Mouse (Mus musculus): Measurements from ENCODE around the gene Slc43a2.

The Slc43a2 gene

GRCm38 (mm10) chr11:75531469-75532242, at the start of gene Slc43a2:
Gene Slc43a2 (plus strand): TSS chr11:75531694.
- peak; percentile 95 for DNase-seq (ENCODE audit: extremely low read depth, insufficient read length, low spot score)

GRCm38 (mm10) chr11:75486192-75486591, 45.3 kb upstream of the Slc43a2 start:
- DNase-seq (ENCODE audit: extremely low read depth, insufficient read length, low spot score): no peak

GRCm38 (mm10) chr11:75486601-75487285, 44.8 kb upstream of the Slc43a2 start, which contains the start of gene Prpf8:
Gene Prpf8 (plus strand): TSS chr11:75486816.
- peak; percentile 96 for DNase-seq (ENCODE audit: extremely low read depth, insufficient read length, low spot score)

DNA sequence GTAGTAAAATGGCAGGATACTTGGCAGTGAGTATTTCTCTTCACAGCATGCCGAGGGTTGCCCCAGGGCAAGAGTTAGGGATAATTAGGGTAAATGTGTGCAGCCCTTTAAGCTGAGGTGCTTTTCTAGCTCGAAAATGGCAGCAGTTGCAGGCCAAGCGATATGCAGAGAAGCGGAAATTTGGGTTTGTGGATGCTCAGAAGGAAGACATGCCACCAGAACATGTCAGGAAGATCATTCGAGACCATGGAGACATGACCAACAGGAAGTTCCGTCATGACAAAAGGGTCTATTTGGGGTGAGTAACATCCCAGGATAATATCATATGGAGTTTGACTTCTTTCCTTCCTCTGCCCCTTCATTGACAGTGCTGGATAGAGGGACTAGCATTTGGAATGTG, 44.0 kb upstream of the Slc43a2 start:
- DNase-seq (ENCODE audit: extremely low read depth, insufficient read length, low spot score): no peak

GRCm38 (mm10) chr11:75494296-75495049, 37.0 kb upstream of the Slc43a2 start:
- DNase-seq (ENCODE audit: extremely low read depth, insufficient read length, low spot score): no peak

DNA sequence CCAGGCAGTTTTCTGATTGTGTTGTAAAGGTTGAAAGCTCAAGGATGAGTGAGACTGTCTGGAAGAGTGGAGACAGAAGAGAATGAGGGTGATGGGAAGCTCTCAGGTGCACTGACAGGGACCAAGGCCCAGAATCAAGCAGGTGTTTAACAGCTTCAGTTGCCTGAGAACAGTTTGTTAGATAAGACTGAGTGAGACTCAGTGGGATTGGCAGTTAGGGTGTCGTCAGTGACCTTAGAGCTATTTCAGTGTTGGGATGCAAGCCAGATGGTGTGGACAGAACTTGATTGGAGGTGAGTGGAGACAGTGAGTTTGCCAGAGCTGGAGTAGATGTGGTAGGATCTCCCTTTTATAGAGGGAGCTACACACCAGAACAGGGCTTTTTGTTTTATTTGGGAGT, 33.4 kb upstream of the Slc43a2 start:
- no peak for DNase-seq (ENCODE audit: extremely low read depth, insufficient read length, low spot score)

DNA sequence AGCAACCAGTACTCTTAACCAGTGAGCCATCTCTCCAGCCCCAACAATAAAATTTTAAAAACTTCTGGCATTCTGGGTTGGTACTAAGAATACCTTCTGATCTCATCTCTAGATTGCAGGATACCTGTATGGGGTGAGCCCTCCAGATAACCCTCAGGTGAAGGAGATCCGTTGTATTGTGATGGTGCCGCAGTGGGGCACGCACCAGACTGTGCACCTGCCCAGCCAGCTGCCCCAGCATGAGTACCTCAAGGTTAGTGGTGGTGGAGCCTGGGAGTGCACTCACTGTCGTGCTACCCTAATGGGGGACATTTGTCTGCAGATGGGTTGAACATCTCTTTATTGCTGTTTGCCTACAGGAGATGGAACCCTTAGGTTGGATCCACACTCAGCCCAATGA, 23.3 kb upstream of the Slc43a2 start:
- no peak for DNase-seq (ENCODE audit: extremely low read depth, insufficient read length, low spot score)

DNA sequence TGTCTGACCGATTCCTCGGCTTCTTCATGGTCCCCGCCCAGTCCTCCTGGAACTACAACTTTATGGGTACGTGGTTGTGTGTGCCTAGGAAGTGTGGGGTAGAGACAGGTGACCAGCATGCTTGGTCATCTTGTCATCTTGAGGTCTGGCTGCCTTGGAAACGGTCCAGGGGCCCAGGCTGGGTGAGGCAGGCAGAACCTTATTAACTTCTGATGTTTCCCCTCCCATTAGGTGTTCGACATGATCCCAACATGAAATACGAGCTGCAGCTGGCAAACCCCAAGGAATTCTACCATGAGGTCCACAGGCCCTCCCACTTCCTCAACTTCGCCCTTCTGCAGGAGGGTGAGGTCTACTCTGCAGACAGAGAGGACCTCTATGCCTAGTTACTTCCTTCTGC, 22.6 kb upstream of the Slc43a2 start:
- peak; percentile 38 for DNase-seq (ENCODE audit: extremely low read depth, insufficient read length, low spot score)

- DNase-seq (ENCODE audit: extremely low read depth, insufficient read length, low spot score): peak; percentile 85
These were observed 21.5 kb upstream of the Slc43a2 start, which contains the start of gene Rilp for GRCm38 (mm10) chr11:75509741-75510626. Gene Rilp (plus strand): TSS chr11:75510094.

DNA sequence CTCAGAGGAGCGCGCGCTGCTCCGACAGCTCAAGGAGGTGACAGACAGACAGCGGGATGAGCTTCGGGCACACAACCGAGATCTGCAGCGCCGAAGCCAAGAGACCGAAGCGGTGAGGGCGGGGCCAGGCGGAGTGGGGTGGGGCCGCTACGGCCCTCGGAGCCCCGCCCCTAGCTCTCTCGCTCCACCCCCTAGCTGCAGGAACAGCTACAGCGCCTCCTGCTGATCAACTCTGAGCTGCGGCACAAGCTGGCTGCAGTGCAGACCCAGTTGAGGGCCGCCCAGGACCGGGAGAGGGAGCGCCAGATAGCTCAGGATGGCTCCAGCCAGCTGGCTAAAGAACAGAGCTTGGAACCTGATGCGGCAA, 20.9 kb upstream of the Slc43a2 start:
- peak; percentile 91 for DNase-seq (ENCODE audit: extremely low read depth, insufficient read length, low spot score)

- no peak for DNase-seq (ENCODE audit: extremely low read depth, insufficient read length, low spot score)
These were observed 20.3 kb upstream of the Slc43a2 start for GRCm38 (mm10) chr11:75511213-75511612.

DNA sequence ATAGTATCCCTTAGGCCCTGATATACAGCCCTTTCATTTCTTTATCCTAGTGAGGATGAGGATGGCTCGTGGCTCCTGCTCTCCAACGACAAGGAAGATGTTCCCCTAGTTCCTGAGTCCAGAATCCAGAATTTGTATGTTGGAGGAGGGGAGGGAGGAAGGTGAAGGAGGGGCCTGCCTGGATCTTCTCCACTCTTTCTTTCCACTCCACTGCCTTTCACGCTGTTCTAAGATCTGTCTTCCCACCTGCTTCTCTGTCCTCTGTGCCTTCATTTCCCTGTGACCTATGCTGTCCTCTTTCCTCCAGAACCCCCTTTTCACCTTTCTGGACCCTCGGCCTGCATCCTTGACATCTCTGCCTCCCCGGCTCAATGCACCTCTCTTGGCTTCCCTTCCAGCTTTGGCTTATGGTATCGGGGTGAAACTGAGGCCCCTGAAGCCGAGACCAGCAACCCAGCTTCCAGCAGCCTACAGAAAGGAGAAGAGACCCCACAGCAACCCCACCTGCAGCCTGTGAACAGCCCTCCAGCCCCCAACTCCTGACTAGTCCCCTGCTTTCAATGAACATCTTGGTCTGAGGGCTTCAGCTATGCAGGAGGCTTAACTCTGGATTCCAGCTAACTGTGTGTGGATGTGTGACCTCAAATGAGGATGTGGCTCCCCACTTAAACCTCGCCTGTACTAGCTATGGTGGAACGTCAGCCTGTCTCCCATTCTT, 19.0 kb upstream of the Slc43a2 start:
- no peak for DNase-seq (ENCODE audit: extremely low read depth, insufficient read length, low spot score)

GRCm38 (mm10) chr11:75513336-75513735, 18.2 kb upstream of the Slc43a2 start, which contains the start of gene Scarf1:
Gene Scarf1 (plus strand): TSS chr11:75513540.
- DNase-seq (ENCODE audit: extremely low read depth, insufficient read length, low spot score): no peak

DNA sequence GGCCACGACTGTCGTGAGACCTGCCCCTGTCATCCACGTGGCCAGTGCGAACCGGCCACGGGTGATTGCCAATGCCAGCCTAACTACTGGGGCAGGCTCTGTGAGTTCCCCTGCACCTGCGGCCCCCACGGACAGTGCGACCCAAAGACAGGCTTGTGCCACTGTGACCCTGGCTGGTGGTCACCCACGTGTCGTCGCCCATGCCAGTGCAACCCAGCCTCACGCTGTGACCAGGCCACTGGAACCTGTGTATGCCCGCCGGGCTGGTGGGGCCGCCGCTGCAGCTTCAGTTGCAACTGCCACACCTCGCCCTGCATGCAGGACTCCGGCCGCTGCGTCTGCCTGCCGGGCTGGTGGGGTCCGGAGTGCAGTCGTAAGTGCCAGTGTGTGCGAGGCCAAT, 16.3 kb upstream of the Slc43a2 start:
- no peak for DNase-seq (ENCODE audit: extremely low read depth, insufficient read length, low spot score)

- DNase-seq (ENCODE audit: extremely low read depth, insufficient read length, low spot score): no peak
These were observed 11.5 kb upstream of the Slc43a2 start for GRCm38 (mm10) chr11:75519834-75520633.

GRCm38 (mm10) chr11:75521609-75522008, 9.9 kb upstream of the Slc43a2 start:
- DNase-seq (ENCODE audit: extremely low read depth, insufficient read length, low spot score): no peak

- DNase-seq (ENCODE audit: extremely low read depth, insufficient read length, low spot score): no peak
These were observed 8.7 kb upstream of the Slc43a2 start for GRCm38 (mm10) chr11:75522793-75523192.

GRCm38 (mm10) chr11:75525531-75526125, 5.9 kb upstream of the Slc43a2 start:
- no peak for DNase-seq (ENCODE audit: extremely low read depth, insufficient read length, low spot score)

Data from 3134 (cell line).